Mouse (Mus musculus): Measurements from ENCODE around the gene Mtnr1b. TPM values are rescaled to one million over a fixed set of nuclear protein-coding genes. Genes with fewer than 3 reads are reported as not detected.
A peak's percentile ranks its signal among the peaks of the same experiment; 100 is the strongest.

Gene Mtnr1b
- polyA plus RNA-seq, 1 experiment from 2014 or later = not detected

DNA sequence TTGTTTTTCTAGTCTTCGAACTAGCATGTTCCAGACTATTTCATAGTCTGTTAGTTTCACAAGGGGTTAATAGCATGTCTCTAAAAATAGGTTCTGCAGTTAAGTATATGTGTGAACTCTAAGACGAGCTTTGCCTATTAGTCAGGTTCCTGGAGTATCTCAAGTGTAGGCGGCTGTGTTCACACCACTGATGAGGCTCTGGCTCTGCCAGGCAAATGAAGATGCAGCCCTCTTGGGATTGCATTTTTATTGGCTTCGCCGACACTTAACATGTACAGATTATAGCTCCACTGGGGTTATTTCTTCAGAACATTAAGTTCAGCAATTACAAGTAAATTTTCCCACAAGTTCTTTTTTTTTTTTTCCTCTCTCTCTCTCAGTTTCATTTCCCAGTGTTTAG is 12.4 kb upstream of the Mtnr1b start:
- Histone ChIP-seq H3K9me3 (ENCODE audit: control insufficient read depth, low read length) (no peaks in the 10 kb centered on the region), H3K9ac (ENCODE audit: low read length) (no peak overlapping the region), H3K4me1 (ENCODE audit: control insufficient read depth, insufficient read depth, low read length) (no peaks in the 10 kb centered on the region), H3K36me3 (ENCODE audit: control insufficient read depth, insufficient read depth, low read length) (no peaks in the 10 kb centered on the region), H3K4me3 (ENCODE audit: low read depth, low read length) (no peak overlapping the region), H3K27ac (replicated peaks; ENCODE audit: low read depth, low read length) (no peak overlapping the region), H3K27me3 (ENCODE audit: control insufficient read depth, insufficient read depth, low read length) (no peaks in the 10 kb centered on the region), H3K4me2 (ENCODE audit: low read depth, severe bottlenecking) (no peak overlapping the region)
- ATAC-seq (ENCODE audit: insufficient number of reproducible peaks, low FRiP score, low TSS enrichment, low read depth) = no peak
- WGBS = 66% methylated on average over 5 of the region's 5 CpGs
- DNase-seq (ENCODE audit: low spot score) = no peak

DNA sequence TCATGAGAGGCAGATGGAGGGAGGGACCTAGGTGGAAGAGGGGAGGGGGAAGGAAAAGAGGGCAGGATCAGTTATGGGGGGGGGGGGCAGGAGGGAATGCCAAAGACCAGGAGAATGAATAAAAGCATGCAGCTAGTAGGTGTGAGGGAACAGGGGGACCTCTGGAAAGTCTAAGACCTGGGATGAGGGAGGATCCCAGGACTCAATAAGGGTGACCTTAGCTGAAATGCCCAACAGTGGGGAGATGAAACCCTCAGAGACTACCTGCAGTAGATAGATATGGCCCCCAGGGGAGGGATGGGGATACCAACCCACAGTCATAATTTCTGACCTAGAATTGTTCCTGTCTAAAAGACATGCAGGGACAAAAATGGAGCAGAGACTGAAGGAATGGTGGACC is 6.4 kb upstream of the Mtnr1b start:
- no peaks in the 10 kb centered on the region for H3K36me3 ChIP-seq (ENCODE audit: control insufficient read depth, insufficient read depth, low read length)
- no peak for DNase-seq (ENCODE audit: low spot score)
- H3K9ac ChIP-seq (ENCODE audit: low read length) = no peak overlapping the region
- no peak overlapping the region for H3K4me3 ChIP-seq (ENCODE audit: low read depth, low read length)
- no peak overlapping the region for H3K27ac ChIP-seq (replicated peaks; ENCODE audit: low read depth, low read length)
- no peaks in the 10 kb centered on the region for H3K4me1 ChIP-seq (ENCODE audit: control insufficient read depth, insufficient read depth, low read length)
- no peak overlapping the region for H3K4me2 ChIP-seq (ENCODE audit: low read depth, severe bottlenecking)
- no peaks in the 10 kb centered on the region for H3K9me3 ChIP-seq (ENCODE audit: control insufficient read depth, low read length)
- no peaks in the 10 kb centered on the region for H3K27me3 ChIP-seq (ENCODE audit: control insufficient read depth, insufficient read depth, low read length)
- no peak for ATAC-seq (ENCODE audit: insufficient number of reproducible peaks, low FRiP score, low TSS enrichment, low read depth)

GRCm38 (mm10) chr9:15880160-15880603 is 5.8 kb upstream of the Mtnr1b start:
- Histone ChIP-seq H3K27me3 (ENCODE audit: control insufficient read depth, insufficient read depth, low read length) (no peaks in the 10 kb centered on the region), H3K9ac (ENCODE audit: low read length) (no peak overlapping the region), H3K4me2 (ENCODE audit: low read depth, severe bottlenecking) (no peak overlapping the region), H3K36me3 (ENCODE audit: control insufficient read depth, insufficient read depth, low read length) (no peaks in the 10 kb centered on the region), H3K4me1 (ENCODE audit: control insufficient read depth, insufficient read depth, low read length) (no peaks in the 10 kb centered on the region), H3K4me3 (ENCODE audit: low read depth, low read length) (no peak overlapping the region), H3K27ac (replicated peaks; ENCODE audit: low read depth, low read length) (no peak overlapping the region), H3K9me3 (ENCODE audit: control insufficient read depth, low read length) (no peaks in the 10 kb centered on the region)
- ATAC-seq (ENCODE audit: insufficient number of reproducible peaks, low FRiP score, low TSS enrichment, low read depth) (no peak), DNase-seq (ENCODE audit: low spot score) (peak; percentile 28)
- WGBS = 25% methylated on average over 3 of the region's 3 CpGs

DNA sequence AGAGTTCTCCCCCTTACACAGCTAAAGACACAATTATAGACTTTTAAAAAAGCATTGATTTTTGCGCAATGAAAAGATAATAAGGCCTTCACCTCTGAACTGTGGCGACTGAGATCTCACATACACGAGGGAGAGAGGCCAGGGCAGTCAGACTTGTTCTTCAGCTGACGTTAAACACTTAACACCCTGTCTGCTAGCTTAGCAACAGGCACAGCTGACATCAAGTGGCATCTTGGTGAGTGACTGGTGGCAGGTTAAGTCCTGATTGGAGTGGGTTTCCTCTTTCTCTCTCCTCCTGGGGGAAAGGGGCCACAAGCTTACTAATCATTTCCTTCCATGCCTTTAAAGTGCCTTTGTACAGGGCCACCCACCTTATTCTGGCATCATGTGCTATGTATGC is 4.3 kb downstream of the Mtnr1b start:
- H3K27ac ChIP-seq (replicated peaks; ENCODE audit: low read depth, low read length) = no peak overlapping the region
- no peaks in the 10 kb centered on the region for H3K9me3 ChIP-seq (ENCODE audit: control insufficient read depth, low read length)
- no peak overlapping the region for H3K4me2 ChIP-seq (ENCODE audit: low read depth, severe bottlenecking)
- whole genome bisulfite sequencing = 52% methylated on average over 4 of the region's 4 CpGs
- peaks cover 5% of the 10 kb centered on the region; the same call in 1 of the 2 replicates for H3K27me3 ChIP-seq (ENCODE audit: control insufficient read depth, insufficient read depth, low read length)
- DNase-seq (ENCODE audit: low spot score) = no peak
- ATAC-seq (ENCODE audit: insufficient number of reproducible peaks, low FRiP score, low TSS enrichment, low read depth) = no peak
- H3K4me1 ChIP-seq (ENCODE audit: control insufficient read depth, insufficient read depth, low read length) = peaks cover 7% of the 10 kb centered on the region; the same call in 1 of the 2 replicates
- no peaks in the 10 kb centered on the region for H3K36me3 ChIP-seq (ENCODE audit: control insufficient read depth, insufficient read depth, low read length)
- H3K4me3 ChIP-seq (ENCODE audit: low read depth, low read length) = no peak overlapping the region
- no peak overlapping the region for H3K9ac ChIP-seq (ENCODE audit: low read length)

DNA sequence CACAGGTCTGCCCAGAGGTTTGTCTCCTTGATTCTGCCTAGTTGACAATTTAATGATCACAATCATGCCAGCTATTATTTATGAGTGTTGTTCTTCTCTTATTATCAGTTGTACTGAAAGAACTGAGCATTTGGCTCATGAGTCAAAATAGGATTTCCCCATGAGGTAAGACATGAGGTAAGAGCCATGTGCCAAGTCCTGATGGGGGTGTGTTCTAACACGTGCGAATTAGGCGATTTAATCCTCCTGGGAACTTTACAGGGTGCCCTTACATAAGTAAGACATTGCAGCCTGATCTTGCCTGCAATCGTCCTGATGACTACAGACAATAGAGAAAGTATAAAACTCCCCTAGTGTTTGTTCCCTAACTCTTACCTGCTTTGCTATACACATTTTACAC is 4.9 kb downstream of the Mtnr1b start:
- 75% methylated on average over 4 of the region's 4 CpGs for WGBS
- H3K36me3 ChIP-seq (ENCODE audit: control insufficient read depth, insufficient read depth, low read length) = no peaks in the 10 kb centered on the region
- peaks cover 5% of the 10 kb centered on the region; the same call in 1 of the 2 replicates for H3K27me3 ChIP-seq (ENCODE audit: control insufficient read depth, insufficient read depth, low read length)
- no peaks in the 10 kb centered on the region for H3K9me3 ChIP-seq (ENCODE audit: control insufficient read depth, low read length)
- H3K4me3 ChIP-seq (ENCODE audit: low read depth, low read length) = no peak overlapping the region
- ATAC-seq (ENCODE audit: insufficient number of reproducible peaks, low FRiP score, low TSS enrichment, low read depth) = no peak
- H3K9ac ChIP-seq (ENCODE audit: low read length) = no peak overlapping the region
- DNase-seq (ENCODE audit: low spot score) = no peak
- peaks cover 7% of the 10 kb centered on the region; the same call in 1 of the 2 replicates for H3K4me1 ChIP-seq (ENCODE audit: control insufficient read depth, insufficient read depth, low read length)
- H3K27ac ChIP-seq (replicated peaks; ENCODE audit: low read depth, low read length) = no peak overlapping the region
- H3K4me2 ChIP-seq (ENCODE audit: low read depth, severe bottlenecking) = no peak overlapping the region

DNA sequence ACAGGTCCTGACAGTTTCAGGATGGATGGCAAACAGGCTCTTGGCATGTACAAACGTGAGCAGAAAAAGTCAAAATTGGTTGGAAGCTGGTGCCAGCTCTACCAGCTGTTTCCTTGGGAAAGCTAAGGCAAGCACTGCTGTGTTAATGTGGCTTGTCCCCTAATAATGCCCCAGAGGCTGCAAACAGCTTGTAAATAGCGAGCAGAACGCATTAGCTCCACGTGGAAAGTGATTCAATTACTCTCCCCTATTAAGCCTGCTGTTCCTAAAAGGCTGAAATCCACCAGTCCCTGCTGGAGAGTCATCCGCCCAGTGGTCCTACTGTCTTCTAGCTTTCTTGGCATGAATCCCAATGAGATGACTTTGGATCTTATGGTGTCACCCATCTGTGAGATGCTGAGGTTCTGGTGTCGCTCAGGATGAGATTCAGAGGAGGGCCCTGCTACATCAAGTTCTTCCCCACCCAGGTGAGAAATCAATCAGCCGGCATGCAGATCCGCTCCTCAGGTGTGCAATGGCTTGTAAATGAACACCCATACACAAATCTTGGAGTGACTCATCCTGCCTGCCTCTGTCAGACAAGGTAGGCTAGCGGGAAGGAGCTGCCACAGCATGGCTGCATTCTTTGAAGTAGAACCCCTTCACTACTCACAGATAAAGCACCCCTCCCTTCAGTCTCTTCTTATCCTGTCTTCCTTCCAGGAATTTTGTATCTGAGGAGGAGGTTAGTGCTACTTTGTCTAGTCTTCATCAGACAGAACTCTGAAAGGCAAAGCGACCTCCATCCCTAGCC is 7.9 kb downstream of the Mtnr1b start:
- Histone ChIP-seq H3K27me3 (ENCODE audit: control insufficient read depth, insufficient read depth, low read length) (no peaks in the 10 kb centered on the region), H3K27ac (replicated peaks; ENCODE audit: low read depth, low read length) (no peak overlapping the region), H3K4me2 (ENCODE audit: low read depth, severe bottlenecking) (no peak overlapping the region), H3K36me3 (ENCODE audit: control insufficient read depth, insufficient read depth, low read length) (no peaks in the 10 kb centered on the region), H3K9ac (ENCODE audit: low read length) (no peak overlapping the region), H3K4me3 (ENCODE audit: low read depth, low read length) (no peak overlapping the region), H3K9me3 (ENCODE audit: control insufficient read depth, low read length) (no peaks in the 10 kb centered on the region), H3K4me1 (ENCODE audit: control insufficient read depth, insufficient read depth, low read length) (peaks cover 7% of the 10 kb centered on the region; the same call in 1 of the 2 replicates)
- ATAC-seq (ENCODE audit: insufficient number of reproducible peaks, low FRiP score, low TSS enrichment, low read depth) (no peak), DNase-seq (ENCODE audit: low spot score) (peak; percentile 48)
- WGBS = 53% methylated on average over 10 of the region's 10 CpGs

DNA sequence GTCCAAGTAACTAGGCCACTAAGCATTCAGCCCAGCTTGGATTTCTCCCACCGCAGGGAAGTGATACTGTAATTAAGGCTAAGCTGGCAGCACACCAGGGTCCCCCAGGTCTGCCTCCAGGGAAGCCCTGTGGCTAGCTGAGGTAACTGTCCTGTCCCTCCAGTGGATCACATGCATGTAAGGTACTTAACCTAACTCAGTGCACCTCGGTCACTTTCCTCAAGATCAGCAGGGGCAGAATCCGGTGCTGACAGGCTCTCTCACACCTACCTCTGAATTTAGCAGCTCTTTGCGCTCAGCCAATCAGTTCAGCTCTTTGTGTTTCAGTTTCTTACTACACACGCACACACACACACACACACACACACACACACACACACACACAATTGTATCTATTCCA is 13.0 kb downstream of the Mtnr1b start:
- Histone ChIP-seq H3K27me3 (ENCODE audit: control insufficient read depth, insufficient read depth, low read length) (no peaks in the 10 kb centered on the region), H3K36me3 (ENCODE audit: control insufficient read depth, insufficient read depth, low read length) (no peaks in the 10 kb centered on the region), H3K4me2 (ENCODE audit: low read depth, severe bottlenecking) (no peak overlapping the region), H3K9me3 (ENCODE audit: control insufficient read depth, low read length) (no peaks in the 10 kb centered on the region), H3K9ac (ENCODE audit: low read length) (no peak overlapping the region), H3K27ac (replicated peaks; ENCODE audit: low read depth, low read length) (no peak overlapping the region), H3K4me1 (ENCODE audit: control insufficient read depth, insufficient read depth, low read length) (peaks cover 4% of the 10 kb centered on the region; the same call in 1 of the 2 replicates), H3K4me3 (ENCODE audit: low read depth, low read length) (no peak overlapping the region)
- DNase-seq (ENCODE audit: low spot score) (no peak), ATAC-seq (ENCODE audit: insufficient number of reproducible peaks, low FRiP score, low TSS enrichment, low read depth) (no peak)
- 71% methylated on average over 5 of the region's 5 CpGs for WGBS

GRCm38 (mm10) chr9:15850749-15851148 is 23.6 kb downstream of the Mtnr1b start:
- no peaks in the 10 kb centered on the region for H3K36me3 ChIP-seq (ENCODE audit: control insufficient read depth, insufficient read depth, low read length)
- no peaks in the 10 kb centered on the region for H3K27me3 ChIP-seq (ENCODE audit: control insufficient read depth, insufficient read depth, low read length)
- H3K4me2 ChIP-seq (ENCODE audit: low read depth, severe bottlenecking) = no peak overlapping the region
- no peak overlapping the region for H3K27ac ChIP-seq (replicated peaks; ENCODE audit: low read depth, low read length)
- H3K4me1 ChIP-seq (ENCODE audit: control insufficient read depth, insufficient read depth, low read length) = no peaks in the 10 kb centered on the region
- ATAC-seq (ENCODE audit: insufficient number of reproducible peaks, low FRiP score, low TSS enrichment, low read depth) (no peak), DNase-seq (ENCODE audit: low spot score) (no peak)
- H3K9ac ChIP-seq (ENCODE audit: low read length) = no peak overlapping the region
- H3K4me3 ChIP-seq (ENCODE audit: low read depth, low read length) = no peak overlapping the region
- H3K9me3 ChIP-seq (ENCODE audit: control insufficient read depth, low read length) = no peaks in the 10 kb centered on the region

- no peaks in the 10 kb centered on the region for H3K4me1 ChIP-seq (ENCODE audit: control insufficient read depth, insufficient read depth, low read length)
- no peak overlapping the region for H3K4me3 ChIP-seq (ENCODE audit: low read depth, low read length)
- H3K9me3 ChIP-seq (ENCODE audit: control insufficient read depth, low read length) = no peaks in the 10 kb centered on the region
- no peak overlapping the region for H3K4me2 ChIP-seq (ENCODE audit: low read depth, severe bottlenecking)
- H3K36me3 ChIP-seq (ENCODE audit: control insufficient read depth, insufficient read depth, low read length) = no peaks in the 10 kb centered on the region
- no peak overlapping the region for H3K27ac ChIP-seq (replicated peaks; ENCODE audit: low read depth, low read length)
- no peak for DNase-seq (ENCODE audit: low spot score)
- 78% methylated on average over 8 of the region's 8 CpGs for WGBS
- H3K9ac ChIP-seq (ENCODE audit: low read length) = no peak overlapping the region
- no peaks in the 10 kb centered on the region for H3K27me3 ChIP-seq (ENCODE audit: control insufficient read depth, insufficient read depth, low read length)
- ATAC-seq (ENCODE audit: insufficient number of reproducible peaks, low FRiP score, low TSS enrichment, low read depth) = no peak
Observed at GRCm38 (mm10) chr9:15845390-15845789, 29.0 kb downstream of the Mtnr1b start.

Measured in limb, embryonic 11.5 days (tissue).